25 mouse cellular contexts compared by ENCODE assay signal in the genomic region with DNA sequence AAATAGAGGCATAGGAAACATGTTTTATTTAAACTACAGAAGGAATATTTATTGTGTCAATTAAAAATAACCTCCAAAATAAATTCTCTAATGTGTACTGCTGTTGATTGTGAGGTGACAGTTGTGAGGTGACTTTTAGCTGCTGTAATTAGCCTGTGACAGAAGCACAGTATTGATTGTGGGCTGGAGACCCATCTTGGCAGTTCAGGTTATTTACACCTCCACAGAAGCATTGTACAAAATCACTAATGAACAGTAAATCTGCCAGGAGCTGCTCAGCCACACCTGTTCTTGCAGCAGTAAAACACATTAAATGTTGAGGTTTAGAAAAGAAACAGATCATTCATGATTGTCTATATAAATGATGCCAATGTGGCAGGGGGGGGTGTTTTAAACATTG.
DNase-seq lines count a peak whose midpoint lies in the region; ATAC-seq and TF ChIP-seq lines count a peak whose summit lies in the region.
"Had no signal": no experiment of that assay in that cellular context is flagged by ENCODE, and none has a peak within 500 bp of the region (broad histone marks: within the 10 kb centered on the region; RNA-seq: fewer than 3 reads in every experiment).

No protein-coding gene starts in this region.

- no peak overlapping the region for H3K4me3 ChIP-seq in forebrain, embryonic 14.5 days (ENCODE audit: low read depth, low read length)
- H3K4me3 ChIP-seq in forebrain, embryonic 15.5 days = no peak overlapping the region
- H3K4me3 ChIP-seq in neural tube, embryonic 12.5 days = no peak overlapping the region
- H3K4me3 ChIP-seq in neural tube, embryonic 15.5 days (replicated peaks) = no peak overlapping the region
- H3K4me3 ChIP-seq in gastrocnemius, adult 2 months = no peak overlapping the region
- H3K4me3 ChIP-seq in lung, adult 2 months (replicated peaks; ENCODE audit: extremely low read depth, low read depth, low read length) = no peak overlapping the region
- H3K4me3 ChIP-seq: forebrain, embryonic 10.5 days; forebrain, embryonic 13.5 days; heart, embryonic 12.5 days; heart, embryonic 15.5 days; hindbrain, embryonic 10.5 days; hindbrain, embryonic 13.5 days had no signal

- no peak for TF ChIP-seq CTCF in gastrocnemius, adult 2 months (IDR thresholded peaks at IDR 0.05)
- TF ChIP-seq CTCF in lung, adult 2 months (IDR thresholded peaks at IDR 0.05; ENCODE audit: insufficient read depth, low read length) = no peak

- no peaks in the 10 kb centered on the region for H3K27me3 ChIP-seq in forebrain, embryonic 14.5 days (replicated peaks; ENCODE audit: control insufficient read depth, insufficient read depth, low read length)
- no peaks in the 10 kb centered on the region for H3K27me3 ChIP-seq in forebrain, embryonic 15.5 days
- no peaks in the 10 kb centered on the region for H3K27me3 ChIP-seq in neural tube, embryonic 12.5 days (replicated peaks)
- no peaks in the 10 kb centered on the region for H3K27me3 ChIP-seq in neural tube, embryonic 15.5 days (replicated peaks)
- H3K27me3 ChIP-seq: forebrain, embryonic 13.5 days; heart, embryonic 12.5 days; heart, embryonic 15.5 days; hindbrain, embryonic 13.5 days had no signal

- H3K9me3 ChIP-seq in forebrain, embryonic 14.5 days (replicated peaks; ENCODE audit: control insufficient read depth, low read length) = no peaks in the 10 kb centered on the region
- H3K9me3 ChIP-seq in forebrain, embryonic 15.5 days = no peaks in the 10 kb centered on the region
- H3K9me3 ChIP-seq in neural tube, embryonic 12.5 days = no peaks in the 10 kb centered on the region
- H3K9me3 ChIP-seq in neural tube, embryonic 15.5 days (replicated peaks) = no peaks in the 10 kb centered on the region
- H3K9me3 ChIP-seq: forebrain, embryonic 10.5 days; forebrain, embryonic 13.5 days; heart, embryonic 12.5 days; heart, embryonic 15.5 days; hindbrain, embryonic 10.5 days; hindbrain, embryonic 13.5 days had no signal

- H3K36me3 ChIP-seq in forebrain, embryonic 14.5 days (ENCODE audit: control insufficient read depth, insufficient read depth, low read length) = 0 out of 2 replicates have a peak, but pooled peaks cover 3% of the 10 kb centered on the region
- H3K36me3 ChIP-seq in forebrain, embryonic 15.5 days = peaks cover 6% of the 10 kb centered on the region; the same call in 1 of the 2 replicates
- H3K36me3 ChIP-seq in neural tube, embryonic 12.5 days = no peaks in the 10 kb centered on the region
- peaks cover 6% of the 10 kb centered on the region; the same call in 1 of the 2 replicates for H3K36me3 ChIP-seq in neural tube, embryonic 15.5 days

- no peaks in the 10 kb centered on the region for H3K4me1 ChIP-seq in forebrain, embryonic 14.5 days (ENCODE audit: control insufficient read depth, insufficient read depth, low read length)
- H3K4me1 ChIP-seq in forebrain, embryonic 15.5 days = no peaks in the 10 kb centered on the region
- H3K4me1 ChIP-seq in neural tube, embryonic 12.5 days = no peaks in the 10 kb centered on the region
- no peaks in the 10 kb centered on the region for H3K4me1 ChIP-seq in neural tube, embryonic 15.5 days
- H3K4me1 ChIP-seq in lung, adult 2 months (ENCODE audit: control insufficient read depth, insufficient read depth, low read length) = no peaks in the 10 kb centered on the region
- H3K4me1 ChIP-seq: forebrain, embryonic 10.5 days; forebrain, embryonic 13.5 days; heart, embryonic 12.5 days; heart, embryonic 15.5 days; hindbrain, embryonic 10.5 days; hindbrain, embryonic 13.5 days had no signal

- ATAC-seq in forebrain, embryonic 14.5 days = no peak
- ATAC-seq in forebrain, embryonic 15.5 days (replicated peaks) = no peak
- ATAC-seq in neural tube, embryonic 12.5 days (ENCODE audit: low FRiP score, low read depth) = peak; percentile 50; the same call in 1 of the 2 replicates
- ATAC-seq in neural tube, embryonic 15.5 days (ENCODE audit: low FRiP score) = no peak
- ATAC-seq: activated CD4-positive, CD25-positive, alpha-beta regulatory T cell, adult 4 months; forebrain, embryonic 13.5 days; hindbrain, embryonic 16.5 days had no signal

- H3K27ac ChIP-seq in forebrain, embryonic 14.5 days (ENCODE audit: low read depth, low read length) = no peak overlapping the region
- H3K27ac ChIP-seq in forebrain, embryonic 15.5 days (replicated peaks) = no peak overlapping the region
- no peak overlapping the region for H3K27ac ChIP-seq in neural tube, embryonic 12.5 days
- no peak overlapping the region for H3K27ac ChIP-seq in neural tube, embryonic 15.5 days (replicated peaks)
- no peak overlapping the region for H3K27ac ChIP-seq in gastrocnemius, adult 2 months
- H3K27ac ChIP-seq: forebrain, embryonic 10.5 days; forebrain, embryonic 13.5 days; heart, embryonic 15.5 days; hindbrain, embryonic 10.5 days; hindbrain, embryonic 13.5 days had no signal

- H3K4me2 ChIP-seq in forebrain, embryonic 14.5 days (ENCODE audit: low read length) = no peak overlapping the region
- no peak overlapping the region for H3K4me2 ChIP-seq in forebrain, embryonic 15.5 days (replicated peaks)
- H3K4me2 ChIP-seq in neural tube, embryonic 12.5 days (replicated peaks) = no peak overlapping the region
- no peak overlapping the region for H3K4me2 ChIP-seq in neural tube, embryonic 15.5 days
- H3K4me2 ChIP-seq: forebrain, embryonic 13.5 days; heart, embryonic 12.5 days; heart, embryonic 15.5 days; hindbrain, embryonic 13.5 days had no signal

- DNase-seq in forebrain, embryonic 14.5 days (ENCODE audit: low spot score) = peak; percentile 3
- DNase-seq in mesoderm, embryonic 11.5 days (ENCODE audit: low read depth, low spot score) = peak; percentile 5
- no peak for DNase-seq in adrenal gland, postnatal 25 days
- no peak for DNase-seq in gastrocnemius, adult 2 months
- no peak for DNase-seq in lung, adult 2 months
- DNase-seq: adrenal gland, adult 8-10 months; adrenal gland, postnatal 36 days; cerebellum, adult 11-12 months; cerebellum, adult 9-10 months; cerebellum, postnatal 14 days; gastrocnemius, postnatal 14 days; heart, adult 18-20 months; heart, postnatal 10 days; heart, postnatal 36 days had no signal

- TF ChIP-seq POLR2A in lung, adult 2 months (IDR thresholded peaks at IDR 0.05; ENCODE audit: borderline replicate concordance, extremely low read depth, low read depth, low read length) = no peak

- intact Hi-C loops in gastrocnemius, adult 2 months (cut with DNase I) = no loop called here

- no peak overlapping the region for H3K9ac ChIP-seq in forebrain, embryonic 14.5 days (ENCODE audit: low read length)
- no peak overlapping the region for H3K9ac ChIP-seq in forebrain, embryonic 15.5 days (replicated peaks)
- H3K9ac ChIP-seq in neural tube, embryonic 12.5 days = no peak overlapping the region
- no peak overlapping the region for H3K9ac ChIP-seq in neural tube, embryonic 15.5 days (replicated peaks)
- H3K9ac ChIP-seq: forebrain, embryonic 13.5 days; heart, embryonic 12.5 days; heart, embryonic 15.5 days; hindbrain, embryonic 13.5 days had no signal

Comparison
In these comparisons a context has a peak if more than half of its experiments do, and no peak if none do; other contexts are left out.
1. DNase-seq: peak in forebrain, embryonic 14.5 days (single experiment) and mesoderm, embryonic 11.5 days (single experiment); none in adrenal gland, postnatal 25 days (single experiment), gastrocnemius, adult 2 months (single experiment) and lung, adult 2 months (single experiment).